In genomic region chr12:17238588-17239427, GRCm38 (mm10) we compare ENCODE assay signal across 14 mouse cellular contexts. TPM values are rescaled to one million over a fixed set of nuclear protein-coding genes. Genes with fewer than 3 reads are reported as not detected.
DNase-seq lines count a peak whose midpoint lies in the region; ATAC-seq and TF ChIP-seq lines count a peak whose summit lies in the region.
"Had no signal": no experiment of that assay in that cellular context is flagged by ENCODE, and none has a peak within 500 bp of the region (broad histone marks: within the 10 kb centered on the region; RNA-seq: fewer than 3 reads in every experiment).

No protein-coding gene starts in this region.

- no peak overlapping the region for H3K9ac ChIP-seq in forebrain, embryonic 15.5 days (replicated peaks)
- no peak overlapping the region for H3K9ac ChIP-seq in neural tube, embryonic 15.5 days (replicated peaks)
- H3K9ac ChIP-seq: liver, embryonic 14.5 days had no signal

- no peak overlapping the region for H3K4me2 ChIP-seq in forebrain, embryonic 15.5 days (replicated peaks)
- H3K4me2 ChIP-seq in neural tube, embryonic 15.5 days = no peak overlapping the region
- H3K4me2 ChIP-seq: heart, embryonic 11.5 days had no signal

- H3K36me3 ChIP-seq in forebrain, embryonic 15.5 days = no peaks in the 10 kb centered on the region
- no peaks in the 10 kb centered on the region for H3K36me3 ChIP-seq in neural tube, embryonic 15.5 days

- H3K27me3 ChIP-seq in forebrain, embryonic 15.5 days = no peaks in the 10 kb centered on the region
- H3K27me3 ChIP-seq in neural tube, embryonic 15.5 days (replicated peaks) = no peaks in the 10 kb centered on the region

- TF ChIP-seq CTCF in left cerebral cortex, adult 2 months (IDR thresholded peaks at IDR 0.05) = no peak; the same call in 1 of the 2 replicates

- no peak overlapping the region for H3K4me3 ChIP-seq in left cerebral cortex, adult 2 months
- H3K4me3 ChIP-seq in forebrain, embryonic 15.5 days = no peak overlapping the region
- H3K4me3 ChIP-seq in neural tube, embryonic 15.5 days (replicated peaks) = no peak overlapping the region
- H3K4me3 ChIP-seq: myocyte had no signal

- WGBS in forebrain, embryonic 15.5 days = 22% methylated on average over 12 of the region's 12 CpGs
- WGBS in neural tube, embryonic 15.5 days = 53% methylated on average over 12 of the region's 12 CpGs

- H3K27ac ChIP-seq in left cerebral cortex, adult 2 months = peak overlapping the region; percentile 28; the same call in 1 of the 2 replicates
- H3K27ac ChIP-seq in forebrain, embryonic 15.5 days (replicated peaks) = 0 out of 2 replicates have a peak overlapping the region, but pooled peaks have one; percentile 14
- no peak overlapping the region for H3K27ac ChIP-seq in neural tube, embryonic 15.5 days (replicated peaks)
- H3K27ac ChIP-seq: liver, embryonic 14.5 days had no signal

- no peak for DNase-seq in left cerebral cortex, adult 2 months (ENCODE audit: extremely low spot score in 1 of 2, low spot score in 2 of 2)
- no peak for DNase-seq in left cerebral cortex, postnatal 36 days (ENCODE audit: low spot score in 2 of 2)
- peak; percentile 53 for DNase-seq in embryo, embryonic 11 days
- no peak for DNase-seq in thymus, postnatal 36 days
- DNase-seq in cerebellum, adult 9-10 months = no peak
- DNase-seq in thymus, adult 18-20 months = no peak
- DNase-seq: layer of hippocampus, adult 9-11 months; right cerebral cortex, postnatal 25 days had no signal

- intact Hi-C loops in left cerebral cortex, adult 2 months (cut with DNase I) = no loop called here
- intact Hi-C loops in left cerebral cortex, postnatal 36 days (cut with DNase I) = no loop called here

- H3K4me1 ChIP-seq in forebrain, embryonic 15.5 days = peaks cover 9% of the 10 kb centered on the region
- H3K4me1 ChIP-seq in neural tube, embryonic 15.5 days = peaks cover 3% of the 10 kb centered on the region; the same call in 1 of the 2 replicates

- H3K9me3 ChIP-seq in forebrain, embryonic 15.5 days = no peaks in the 10 kb centered on the region
- no peaks in the 10 kb centered on the region for H3K9me3 ChIP-seq in neural tube, embryonic 15.5 days (replicated peaks)

- peak; percentile 70 for ATAC-seq in forebrain, embryonic 15.5 days (replicated peaks)
- peak; percentile 46; the same call in 1 of the 2 replicates for ATAC-seq in neural tube, embryonic 15.5 days (ENCODE audit: low FRiP score)
- ATAC-seq: inflammation-experienced regulatory T-cells, adult 6 months had no signal

RNA-seq across cellular contexts. Expression of gene Pdia6, which starts 27.5 kb away (rescaled TPM):
- total RNA-seq in left cerebral cortex, adult 2 months (2021) = 100 to 1,000 TPM; 137 to 144 TPM
- total RNA-seq in left cerebral cortex, postnatal 36 days (2021) = 100 to 1,000 TPM; 104 to 150 TPM
- polyA plus RNA-seq in forebrain, embryonic 15.5 days (2015; fragmentation: Nextera tagmentation; extraction: Ambion mirVana) = 355 and 366 TPM in 2 replicates
- polyA plus RNA-seq in neural tube, embryonic 15.5 days (2015; fragmentation: Nextera tagmentation; extraction: Ambion mirVana) = 280 and 319 TPM in 2 replicates
